Mouse (Mus musculus) liver, embryonic 14.5 days (tissue): ENCODE measurements around the gene Dmrtb1. TPM values are rescaled to one million over a fixed set of nuclear protein-coding genes. Genes with fewer than 3 reads are reported as not detected.

Experiments
- ATAC-seq: fragments of 200-750 bp; cut with Nextera tagmentation; 2 replicates; pipeline ENCODE4 v1.8.0; 2017; ENCODE audit warnings: moderate number of reproducible peaks, mild to moderate bottlenecking, moderate library complexity; ENCODE audit not compliant: insufficient read depth
- DNase-seq, 3 experiments: peaks; one replicate each; pipeline ENCODE4 v3.0.0-alpha.2; 2012 to 2013; ENCODE audit warnings: low read depth in 3 of 3, low spot score in 3 of 3
- H3K27ac ChIP-seq: fragments of 300-500 bp; sonication (generic); 2 replicates; pipeline ENCODE4 v1.5.1; 2014; ENCODE audit warnings: moderate library complexity, mild to moderate bottlenecking, control low read depth, inconsistent platforms
- H3K27me3 ChIP-seq: fragments of 300-500 bp; sonication (generic); 2 replicates; pipeline ENCODE4 v1.6.1; 2014; ENCODE audit warnings: mild to moderate bottlenecking, low read length, moderate library complexity; ENCODE audit not compliant: control insufficient read depth, insufficient read depth
- H3K36me3 ChIP-seq: fragments of 300-500 bp; sonication (generic); replicated peaks from 2 replicates; pipeline ENCODE4 v1.6.1; 2014; ENCODE audit warnings: low read depth; ENCODE audit not compliant: control insufficient read depth, insufficient read depth
- H3K4me1 ChIP-seq, 2 experiments: fragments of 200-500 bp in 1 of 2; fragments of 300-500 bp in 1 of 2; sonication (generic) in 1 of 2; replicated peaks; 2 replicates each; pipeline ENCODE4 v1.6.1; 2012 to 2014; ENCODE audit warnings: antibody characterized with exemption in 1 of 2, inconsistent platforms in 1 of 2, low read length in 1 of 2; ENCODE audit not compliant: control insufficient read depth in 2 of 2, insufficient read depth in 2 of 2
- H3K4me2 ChIP-seq: fragments of 300-500 bp; sonication (generic); 2 replicates; pipeline ENCODE4 v1.6.1; 2014; ENCODE audit warnings: low read depth, mild to moderate bottlenecking, control low read depth, moderate library complexity
- H3K4me3 ChIP-seq, 2 experiments: fragments of 200-500 bp in 1 of 2; fragments of 300-500 bp in 1 of 2; sonication (generic) in 1 of 2; 2 replicates each; pipeline ENCODE4 v1.5.1; 2012 to 2014; ENCODE audit warnings: low read depth in 2 of 2, low read length in 2 of 2, mild to moderate bottlenecking in 2 of 2, control low read depth in 1 of 2, inconsistent platforms in 1 of 2, moderate library complexity in 1 of 2; ENCODE audit not compliant: insufficient read depth in 1 of 2
- H3K9ac ChIP-seq: fragments of 300-500 bp; sonication (generic); replicated peaks from 2 replicates; pipeline ENCODE4 v1.6.1; 2014; ENCODE audit warnings: mild to moderate bottlenecking, control low read depth, moderate library complexity
- H3K9me3 ChIP-seq: fragments of 300-500 bp; sonication (generic); 2 replicates; pipeline ENCODE4 v1.6.1; 2016; ENCODE audit warnings: low read length, mixed read lengths; ENCODE audit not compliant: control insufficient read depth
- CTCF ChIP-seq: IDR thresholded peaks from 2 replicates; pipeline ENCODE4 v1.5.1; 2016; ENCODE audit warnings: antibody characterized with exemption, low read depth, control low read depth
- EP300 ChIP-seq: IDR thresholded peaks from 2 replicates; pipeline ENCODE4 v1.6.1; 2016; ENCODE audit warnings: antibody characterized with exemption, low read depth
- WGBS: fragments of 180-500 bp; shearing (Covaris S2); extraction: QIAGEN DNeasy Blood & Tissue Kit; methylation state at CpG from one replicate; pipeline ENCODE4 v1.1.7; 2014; ENCODE audit not compliant: insufficient replicate concordance; 5-methylcytosine and 5-hydroxymethylcytosine counted together
- polyA plus RNA-seq, 2 experiments: library from polyadenylated mRNA; depleted of rRNA in 1 of 2; stranded (reverse) in 1 of 2; unstranded in 1 of 2; fragments of >200 nt; fragmentation: Nextera tagmentation in 1 of 2; extraction: Ambion mirVana in 1 of 2; gene quantifications; 2 replicates each; pipeline versions ENCODE4 v1.2.1 to v1.2.3; 2012 to 2014

The Dmrtb1 gene
- polyA plus RNA-seq (2012; rRNA removed) (0.03 and 0.08 TPM in 2 replicates), polyA plus RNA-seq (2014; fragmentation: Nextera tagmentation; extraction: Ambion mirVana) (not detected in 2 replicates)

DNA sequence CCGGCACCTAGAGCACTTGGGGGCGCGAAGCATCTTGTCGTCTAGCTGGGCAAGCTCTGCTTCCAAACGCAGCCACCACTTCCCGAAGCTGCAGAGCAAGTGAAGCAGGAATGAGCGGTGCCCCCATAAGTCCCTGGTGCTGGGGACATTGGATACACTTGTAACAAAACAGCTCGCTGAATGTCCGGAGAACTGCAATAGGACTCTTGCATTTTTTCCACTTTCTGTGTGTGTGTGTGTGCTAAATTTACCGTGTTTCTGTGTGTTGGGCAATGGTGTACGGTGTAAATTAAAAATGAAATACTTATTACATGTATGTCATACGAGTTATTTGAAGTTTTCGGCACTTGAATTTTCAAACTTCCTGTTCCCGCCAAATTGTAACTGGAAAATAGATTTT lies at the start of gene Dmrtb1:
Gene Dmrtb1 (minus strand): TSS at position 101 of the 400 bp plus-strand sequence.
- no peak within 1 kb of the TSS for H3K4me3 ChIP-seq
- H3K27ac ChIP-seq: no peak within 1 kb of the TSS
- 80% methylated on average over 14 of the region's 14 CpGs for WGBS
- no peak for TF ChIP-seq EP300
- no peak for TF ChIP-seq CTCF
- ATAC-seq: no peak
- no peak within 1 kb of the TSS for H3K9ac ChIP-seq
- no peak for DNase-seq
- H3K27me3 ChIP-seq: no peaks in the 10 kb centered on the region
- H3K4me2 ChIP-seq: no peak within 1 kb of the TSS
- no peaks in the 10 kb centered on the region for H3K9me3 ChIP-seq
- H3K4me1 ChIP-seq: no peaks in the 10 kb centered on the region
- no peaks in the 10 kb centered on the region for H3K36me3 ChIP-seq

DNA sequence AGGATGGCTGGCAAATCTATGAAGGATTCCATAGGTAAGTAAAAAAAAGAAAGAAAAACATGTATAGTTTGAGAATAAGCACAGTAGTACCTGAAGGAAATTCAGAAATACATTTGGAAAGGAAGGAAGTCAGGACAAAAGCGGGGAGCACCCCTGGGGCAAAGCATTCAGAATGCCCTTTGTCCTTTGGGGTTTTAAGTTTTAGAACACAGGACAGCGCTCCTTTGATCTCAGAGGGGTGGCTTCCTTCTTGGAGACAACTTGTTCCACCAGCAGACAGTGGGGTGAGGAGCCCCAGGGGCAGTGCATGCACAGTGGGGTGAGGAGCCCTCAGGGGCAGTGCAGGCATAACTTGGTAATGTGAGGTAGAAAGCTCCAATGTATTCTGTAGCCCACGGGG lies 49.6 kb upstream of the Dmrtb1 start:
- TF ChIP-seq CTCF (no peak), EP300 (no peak)
- Histone ChIP-seq H3K27me3 (no peaks in the 10 kb centered on the region), H3K36me3 (no peaks in the 10 kb centered on the region), H3K27ac (no peak overlapping the region), H3K4me2 (no peak overlapping the region), H3K9ac (no peak overlapping the region), H3K4me1 (no peaks in the 10 kb centered on the region), H3K4me3 (no peak overlapping the region), H3K9me3 (no peaks in the 10 kb centered on the region)
- WGBS: 34% methylated on average over 3 of the region's 3 CpGs
- ATAC-seq (no peak), DNase-seq (no peak)

DNA sequence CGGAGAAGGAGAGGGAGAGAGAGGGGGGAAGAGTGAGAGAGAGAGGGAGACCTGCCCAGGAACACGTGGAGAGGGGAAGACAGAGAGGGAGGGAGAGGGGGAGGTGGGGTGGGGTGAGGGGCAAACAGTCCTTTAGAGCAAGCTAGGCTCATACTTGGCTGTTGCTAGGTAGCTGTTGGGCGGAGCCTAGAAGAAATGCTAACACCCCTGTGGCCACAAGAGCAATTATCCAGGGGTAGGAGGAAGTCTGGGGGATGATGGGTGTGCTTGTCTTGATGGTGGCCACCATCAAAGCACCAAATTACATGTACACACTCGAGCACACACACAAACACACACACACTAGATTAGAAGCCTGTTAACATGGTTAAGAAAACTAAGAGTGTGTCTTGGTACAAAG lies 48.6 kb upstream of the Dmrtb1 start:
- WGBS: 19% methylated on average over 4 of the region's 4 CpGs
- Histone ChIP-seq H3K27me3 (no peaks in the 10 kb centered on the region), H3K4me2 (no peak overlapping the region), H3K4me3 (no peak overlapping the region), H3K9me3 (no peaks in the 10 kb centered on the region), H3K36me3 (no peaks in the 10 kb centered on the region), H3K4me1 (no peaks in the 10 kb centered on the region), H3K27ac (no peak overlapping the region), H3K9ac (no peak overlapping the region)
- ATAC-seq (no peak), DNase-seq (no peak)
- TF ChIP-seq CTCF: no peak
- TF ChIP-seq EP300: no peak

DNA sequence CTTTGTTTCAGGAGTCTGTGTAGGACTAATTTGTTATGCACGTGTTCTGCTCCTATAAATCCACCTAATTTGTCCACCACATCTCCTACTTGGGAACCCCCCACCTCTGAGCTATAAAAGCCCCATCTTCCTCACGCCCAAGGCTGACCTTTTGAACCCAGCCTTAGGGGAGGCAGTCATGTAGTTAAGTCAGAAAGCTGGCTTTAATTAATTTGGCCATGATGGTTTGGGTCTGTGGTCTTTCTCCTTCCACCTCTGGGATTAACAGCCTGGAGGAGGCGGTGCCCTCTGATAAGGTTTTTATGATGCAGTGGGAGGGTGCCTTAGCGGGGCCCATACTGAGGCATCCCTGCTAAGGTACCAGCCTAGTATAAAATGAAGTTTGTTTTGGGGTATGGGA lies 48.2 kb upstream of the Dmrtb1 start:
- Histone ChIP-seq H3K4me3 (no peak overlapping the region), H3K27me3 (no peaks in the 10 kb centered on the region), H3K36me3 (no peaks in the 10 kb centered on the region), H3K4me1 (no peaks in the 10 kb centered on the region), H3K9ac (no peak overlapping the region), H3K9me3 (no peaks in the 10 kb centered on the region), H3K27ac (no peak overlapping the region), H3K4me2 (no peak overlapping the region)
- ATAC-seq (no peak), DNase-seq (no peak)
- TF ChIP-seq CTCF: no peak
- TF ChIP-seq EP300: no peak
- WGBS: 26% methylated on average over 4 of the region's 4 CpGs

DNA sequence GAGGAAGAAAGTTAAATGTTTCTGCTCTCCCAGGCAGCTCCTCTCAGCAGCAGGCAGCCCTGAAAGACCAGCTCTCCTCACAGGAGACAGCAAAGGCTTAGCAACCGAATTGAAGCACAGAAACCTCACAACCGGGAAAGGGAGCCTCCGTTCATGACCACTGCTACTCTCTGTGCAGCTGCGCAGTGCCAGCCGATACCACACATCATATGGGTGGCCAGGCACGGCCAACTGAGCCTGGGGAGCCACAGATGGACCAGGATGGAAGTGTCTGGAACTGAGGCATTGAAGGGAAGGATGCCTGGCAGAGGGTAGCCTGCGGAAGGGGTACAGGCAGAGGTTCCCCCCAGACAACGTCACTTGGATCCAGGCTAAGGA lies 47.0 kb upstream of the Dmrtb1 start:
- Histone ChIP-seq H3K27me3 (no peaks in the 10 kb centered on the region), H3K4me2 (no peak overlapping the region), H3K9me3 (no peaks in the 10 kb centered on the region), H3K4me3 (no peak overlapping the region), H3K27ac (no peak overlapping the region), H3K36me3 (no peaks in the 10 kb centered on the region), H3K4me1 (no peaks in the 10 kb centered on the region), H3K9ac (no peak overlapping the region)
- DNase-seq: no peak
- no peak for ATAC-seq
- TF ChIP-seq EP300 (no peak), CTCF (no peak)
- WGBS: 62% methylated on average over 8 of the region's 8 CpGs
